Mouse (Mus musculus) kidney, postnatal 14 days (tissue): ENCODE measurements around the gene Mpeg1.

ENCODE experiments used
- DNase-seq: peaks from one replicate; pipeline ENCODE4 v3.0.0; 2022; ENCODE audit warnings: mixed read lengths

Gene Mpeg1

GRCm38 (mm10) chr19:12460282-12461249 lies at the start of gene Mpeg1:
TSS of gene Mpeg1 (plus strand) at chr19:12460779.
- no peak for DNase-seq

GRCm38 (mm10) chr19:12413737-12414136 lies 46.8 kb upstream of the Mpeg1 start:
- DNase-seq = no peak

- DNase-seq = no peak
These were observed 43.2 kb upstream of the Mpeg1 start, which contains the start of gene Olfr1441 for GRCm38 (mm10) chr19:12417361-12417760. TSS of gene Olfr1441 (plus strand) at chr19:12417433.

- no peak for DNase-seq
These were observed 42.3 kb upstream of the Mpeg1 start for GRCm38 (mm10) chr19:12418312-12418711.

- no peak for DNase-seq
These were observed 40.0 kb upstream of the Mpeg1 start for GRCm38 (mm10) chr19:12420555-12420954.

- no peak for DNase-seq
These were observed 38.9 kb upstream of the Mpeg1 start for GRCm38 (mm10) chr19:12421680-12422079.

- DNase-seq = no peak
These were observed 33.5 kb upstream of the Mpeg1 start for GRCm38 (mm10) chr19:12427101-12427500.

- DNase-seq = no peak
These were observed 33.0 kb upstream of the Mpeg1 start, which contains the start of gene Pfpl for GRCm38 (mm10) chr19:12427605-12428004. TSS of gene Pfpl (plus strand) at chr19:12427905.

GRCm38 (mm10) chr19:12433033-12433432 lies 27.5 kb upstream of the Mpeg1 start:
- peak; percentile 48 for DNase-seq

GRCm38 (mm10) chr19:12435011-12435416 lies 25.6 kb upstream of the Mpeg1 start:
- DNase-seq = no peak

GRCm38 (mm10) chr19:12435750-12436524 lies 24.6 kb upstream of the Mpeg1 start:
- no peak for DNase-seq

- no peak for DNase-seq
These were observed 21.0 kb upstream of the Mpeg1 start for GRCm38 (mm10) chr19:12439581-12439980.

GRCm38 (mm10) chr19:12440103-12440725 lies 20.4 kb upstream of the Mpeg1 start:
- DNase-seq = no peak

- DNase-seq = no peak
These were observed 18.0 kb upstream of the Mpeg1 start for GRCm38 (mm10) chr19:12442560-12442959.

GRCm38 (mm10) chr19:12445014-12445413 lies 15.6 kb upstream of the Mpeg1 start:
- no peak for DNase-seq

GRCm38 (mm10) chr19:12457401-12458066 lies 3.0 kb upstream of the Mpeg1 start:
- no peak for DNase-seq

- no peak for DNase-seq
These were observed 1.1 kb upstream of the Mpeg1 start for GRCm38 (mm10) chr19:12459516-12459915.

- DNase-seq = no peak
These were observed 2.5 kb downstream of the Mpeg1 start for GRCm38 (mm10) chr19:12462851-12463721.

GRCm38 (mm10) chr19:12463722-12464035 lies 3.1 kb downstream of the Mpeg1 start:
- DNase-seq = peak; percentile 25

- no peak for DNase-seq
These were observed 3.5 kb downstream of the Mpeg1 start for GRCm38 (mm10) chr19:12464127-12464526.

GRCm38 (mm10) chr19:12464674-12465073 lies 4.1 kb downstream of the Mpeg1 start:
- DNase-seq = no peak
